Mouse (Mus musculus) liver, embryonic 11.5 days (tissue): ENCODE measurements at regions not wholly inside any gene's neighbourhood (a gene's known extent, or its start where the extent isn't known, plus 50 kb on each side); places are given as distances from the start of the nearest gene placed in this dataset.

Experiments used
- ATAC-seq: fragments of 200-750 bp; cut with Nextera tagmentation; replicated peaks from 2 replicates; pipeline ENCODE4 v1.8.0; 2017; ENCODE audit warnings: moderate number of reproducible peaks, mild to moderate bottlenecking, moderate TSS enrichment, moderate library complexity; ENCODE audit not compliant: low FRiP score
- DNase-seq: peaks from one replicate; pipeline ENCODE4 v3.0.0-alpha.2; 2017; ENCODE audit warnings: low spot score
- H3K27ac ChIP-seq: fragments of 300-500 bp; sonication (generic); 2 replicates; pipeline ENCODE4 v1.5.1; 2014; ENCODE audit warnings: mild to moderate bottlenecking, low read depth, low read length, control low read depth
- H3K27me3 ChIP-seq: fragments of 300-500 bp; sonication (generic); replicated peaks from 2 replicates; pipeline ENCODE4 v1.6.1; 2014; ENCODE audit warnings: low read length, mixed read lengths; ENCODE audit not compliant: control insufficient read depth, insufficient read depth
- H3K36me3 ChIP-seq: fragments of 300-500 bp; sonication (generic); 2 replicates; pipeline ENCODE4 v1.6.1; 2014; ENCODE audit warnings: mild to moderate bottlenecking, low read length, moderate library complexity, mixed read lengths; ENCODE audit not compliant: control insufficient read depth, insufficient read depth
- H3K4me1 ChIP-seq: fragments of 300-500 bp; sonication (generic); replicated peaks from 2 replicates; pipeline ENCODE4 v1.6.1; 2014; ENCODE audit warnings: low read length, mixed read lengths; ENCODE audit not compliant: control insufficient read depth, insufficient read depth
- H3K4me2 ChIP-seq: fragments of 300-500 bp; sonication (generic); 2 replicates; pipeline ENCODE4 v1.6.1; 2014; ENCODE audit warnings: mild to moderate bottlenecking, control low read depth, moderate library complexity
- H3K4me3 ChIP-seq: fragments of 300-500 bp; sonication (generic); 2 replicates; pipeline ENCODE4 v1.5.1; 2014; ENCODE audit warnings: low read depth, low read length, control low read depth
- H3K9ac ChIP-seq: fragments of 300-500 bp; sonication (generic); 2 replicates; pipeline ENCODE4 v1.6.1; 2014; ENCODE audit warnings: low read depth, low read length, control low read depth
- H3K9me3 ChIP-seq: fragments of 300-500 bp; sonication (generic); 2 replicates; pipeline ENCODE4 v1.6.1; 2016; ENCODE audit warnings: low read length, inconsistent platforms, mixed read lengths; ENCODE audit not compliant: control insufficient read depth
- WGBS: fragments of 180-500 bp; shearing (Covaris S2); extraction: QIAGEN DNeasy Blood & Tissue Kit; methylation state at CpG from one replicate; pipeline ENCODE4 v1.1.7; 2014; 5-methylcytosine and 5-hydroxymethylcytosine counted together

DNA sequence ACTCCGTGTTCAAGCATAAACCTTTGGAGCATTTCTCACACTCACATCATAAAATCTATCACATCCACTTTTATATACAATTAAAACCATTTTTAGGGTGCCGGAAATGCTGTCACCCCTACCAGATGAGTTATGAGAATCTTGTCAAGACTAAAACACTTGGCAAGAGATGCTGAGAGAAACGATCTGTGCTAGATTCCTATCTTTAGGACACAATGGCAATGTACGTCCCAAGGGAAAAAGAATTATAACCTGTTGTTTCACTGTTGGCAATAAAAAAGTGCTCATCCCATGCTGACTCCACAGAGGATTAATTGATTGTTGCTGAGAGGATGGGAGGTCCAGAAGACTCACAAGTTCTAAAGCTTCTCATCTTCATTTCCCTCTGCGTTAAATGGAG, 389.7 kb upstream of the C030005K15Rik start:
- Histone ChIP-seq H3K4me3 (no peak overlapping the region), H3K9ac (no peak overlapping the region), H3K27ac (no peak overlapping the region), H3K4me1 (no peaks in the 10 kb centered on the region), H3K9me3 (no peaks in the 10 kb centered on the region), H3K4me2 (no peak overlapping the region), H3K36me3 (no peaks in the 10 kb centered on the region), H3K27me3 (no peaks in the 10 kb centered on the region)
- no peak for DNase-seq
- ATAC-seq: no peak
- WGBS: 87% methylated on average over 5 of the region's 5 CpGs

GRCm38 (mm10) chr10:98125713-98126112, 399.2 kb upstream of the C030005K15Rik start:
- Histone ChIP-seq H3K4me1 (no peaks in the 10 kb centered on the region), H3K27me3 (no peaks in the 10 kb centered on the region), H3K36me3 (no peaks in the 10 kb centered on the region), H3K4me3 (no peak overlapping the region), H3K9me3 (no peaks in the 10 kb centered on the region), H3K4me2 (no peak overlapping the region), H3K9ac (no peak overlapping the region), H3K27ac (no peak overlapping the region)
- DNase-seq: no peak
- 83% methylated on average over 1 of the region's 1 CpGs for WGBS
- no peak for ATAC-seq

- H3K4me3 ChIP-seq: no peak overlapping the region
- no peaks in the 10 kb centered on the region for H3K4me1 ChIP-seq
- no peaks in the 10 kb centered on the region for H3K9me3 ChIP-seq
- H3K9ac ChIP-seq: no peak overlapping the region
- H3K27ac ChIP-seq: no peak overlapping the region
- ATAC-seq: no peak
- H3K27me3 ChIP-seq: no peaks in the 10 kb centered on the region
- no peak overlapping the region for H3K4me2 ChIP-seq
- DNase-seq: no peak
- 73% methylated on average over 1 of the region's 1 CpGs for WGBS
- H3K36me3 ChIP-seq: no peaks in the 10 kb centered on the region
These were observed 408.5 kb upstream of the C030005K15Rik start for GRCm38 (mm10) chr10:98135026-98135425.

DNA sequence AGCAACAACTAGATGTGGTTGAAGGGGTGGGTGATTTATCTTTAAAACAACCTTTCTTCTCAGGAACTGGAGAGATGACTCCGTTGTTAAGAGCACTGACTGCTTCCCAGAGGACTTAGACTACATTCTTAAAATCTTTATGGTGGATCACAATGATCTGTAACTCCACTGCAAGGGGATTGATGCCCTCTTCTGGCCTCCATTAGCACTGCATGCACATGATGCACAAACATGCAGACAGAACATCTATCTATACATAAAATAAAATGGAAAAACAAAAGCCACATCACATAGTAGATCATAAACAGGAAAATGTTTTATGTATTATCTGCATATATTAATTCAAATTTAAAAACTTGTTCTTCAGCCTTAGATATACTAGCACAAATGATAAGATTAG, 419.2 kb upstream of the C030005K15Rik start:
- no peak overlapping the region for H3K9ac ChIP-seq
- no peaks in the 10 kb centered on the region for H3K9me3 ChIP-seq
- no peak overlapping the region for H3K4me2 ChIP-seq
- H3K4me3 ChIP-seq: no peak overlapping the region
- no peaks in the 10 kb centered on the region for H3K36me3 ChIP-seq
- DNase-seq (no peak), ATAC-seq (no peak)
- no peaks in the 10 kb centered on the region for H3K4me1 ChIP-seq
- WGBS: 44% methylated on average over 1 of the region's 1 CpGs
- H3K27ac ChIP-seq: no peak overlapping the region
- H3K27me3 ChIP-seq: no peaks in the 10 kb centered on the region

- DNase-seq: no peak
- Histone ChIP-seq H3K27me3 (no peaks in the 10 kb centered on the region), H3K9me3 (no peaks in the 10 kb centered on the region), H3K4me2 (no peak overlapping the region), H3K9ac (no peak overlapping the region), H3K4me1 (no peaks in the 10 kb centered on the region), H3K4me3 (no peak overlapping the region), H3K36me3 (no peaks in the 10 kb centered on the region), H3K27ac (no peak overlapping the region)
- ATAC-seq: no peak
- WGBS: 73% methylated on average over 9 of the region's 9 CpGs
These were observed 420.7 kb upstream of the C030005K15Rik start for GRCm38 (mm10) chr10:98146998-98147863.

DNA sequence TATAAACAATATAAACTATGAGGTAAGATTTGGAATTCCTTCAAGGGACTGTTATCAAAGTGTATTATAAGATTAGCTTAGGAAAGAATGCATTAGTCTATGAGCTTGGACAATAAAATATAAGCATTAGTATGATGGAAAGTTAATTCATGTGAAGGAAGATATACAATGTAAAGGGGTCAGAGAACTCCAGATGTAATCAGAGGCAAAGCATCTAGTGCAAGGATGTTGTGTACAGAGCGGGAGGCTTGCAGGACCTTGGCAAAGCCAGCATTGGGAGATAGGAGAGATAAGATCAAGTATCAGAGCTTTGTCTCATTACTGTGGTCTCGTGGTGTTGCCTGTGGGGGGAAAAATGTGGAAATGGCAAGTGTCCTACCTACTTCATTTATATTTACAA, 429.4 kb upstream of the C030005K15Rik start:
- no peak for DNase-seq

GRCm38 (mm10) chr10:98185666-98186065, 459.1 kb upstream of the C030005K15Rik start:
- Histone ChIP-seq H3K36me3 (no peaks in the 10 kb centered on the region), H3K9me3 (no peaks in the 10 kb centered on the region), H3K4me2 (no peak overlapping the region), H3K4me1 (no peaks in the 10 kb centered on the region), H3K9ac (no peak overlapping the region), H3K27me3 (no peaks in the 10 kb centered on the region), H3K4me3 (no peak overlapping the region), H3K27ac (no peak overlapping the region)
- whole genome bisulfite sequencing: 74% methylated on average over 3 of the region's 3 CpGs
- DNase-seq (no peak), ATAC-seq (no peak)

More for the DNA sequence above, 429.4 kb upstream of the C030005K15Rik start:
- H3K9me3 ChIP-seq: no peaks in the 10 kb centered on the region
- H3K27ac ChIP-seq: no peak overlapping the region
- H3K4me1 ChIP-seq: no peaks in the 10 kb centered on the region
- H3K36me3 ChIP-seq: no peaks in the 10 kb centered on the region
- H3K27me3 ChIP-seq: no peaks in the 10 kb centered on the region
- no peak for ATAC-seq
- H3K9ac ChIP-seq: no peak overlapping the region
- H3K4me3 ChIP-seq: no peak overlapping the region
- 46% methylated on average over 2 of the region's 2 CpGs for WGBS
- H3K4me2 ChIP-seq: no peak overlapping the region

- H3K27ac ChIP-seq: no peak overlapping the region
- WGBS: 72% methylated on average over 4 of the region's 4 CpGs
- ATAC-seq (no peak), DNase-seq (no peak)
- no peak overlapping the region for H3K4me3 ChIP-seq
- no peak overlapping the region for H3K9ac ChIP-seq
- H3K4me1 ChIP-seq: no peaks in the 10 kb centered on the region
- no peak overlapping the region for H3K4me2 ChIP-seq
- no peaks in the 10 kb centered on the region for H3K27me3 ChIP-seq
- no peaks in the 10 kb centered on the region for H3K36me3 ChIP-seq
- no peaks in the 10 kb centered on the region for H3K9me3 ChIP-seq
These were observed 470.3 kb upstream of the C030005K15Rik start for GRCm38 (mm10) chr10:98196852-98197251.

GRCm38 (mm10) chr10:98210246-98210645, 483.7 kb upstream of the C030005K15Rik start:
- DNase-seq: no peak
- Histone ChIP-seq H3K4me1 (no peaks in the 10 kb centered on the region), H3K9ac (no peak overlapping the region), H3K4me2 (no peak overlapping the region), H3K27me3 (no peaks in the 10 kb centered on the region), H3K4me3 (no peak overlapping the region), H3K36me3 (no peaks in the 10 kb centered on the region), H3K9me3 (no peaks in the 10 kb centered on the region), H3K27ac (no peak overlapping the region)
- WGBS: 66% methylated on average over 2 of the region's 2 CpGs
- no peak for ATAC-seq
